Mouse (Mus musculus): Measurements from ENCODE around the gene Ifna6. TPM values are rescaled to one million over a fixed set of nuclear protein-coding genes. Genes with fewer than 3 reads are reported as not detected.

Ifna6 gene
- total and polyA plus RNA-seq, 3 experiments = not detected

GRCm38 (mm10) chr4:88845334-88845733, 18.1 kb downstream of the Ifna6 start:
- no peaks in the 10 kb centered on the region; a peak in 1 of 4 replicates for H3K4me1 ChIP-seq (ENCODE audit: control insufficient read depth in 1 of 2, insufficient read depth in 2 of 2, low read length in 2 of 2)
- H3K27me3 ChIP-seq (ENCODE audit: control insufficient read depth in 1 of 2, insufficient read depth in 2 of 2, low read length in 2 of 2) = peaks cover 8 to 21% of the 10 kb centered on the region in 2 experiments
- no peaks in the 10 kb centered on the region for H3K36me3 ChIP-seq (ENCODE audit: control insufficient read depth in 1 of 2, insufficient read depth in 2 of 2, low read length in 2 of 2)
- no peak overlapping the region for H3K9ac ChIP-seq (ENCODE audit: control insufficient read depth, low read depth, low read length, poor library complexity, severe bottlenecking)
- TF ChIP-seq SMC3 (IDR thresholded peaks at IDR 0.05; ENCODE audit: low read depth, low read length) (peak; percentile 26), POLR2AphosphoS5 (IDR thresholded peaks at IDR 0.05; ENCODE audit: borderline replicate concordance, low read depth, low read length) (no peak), RAD21 (IDR thresholded peaks at IDR 0.05; ENCODE audit: low read depth, low read length) (0 out of 2 replicates have a peak, but pooled peaks have one; percentile 5), UBTF (IDR thresholded peaks at IDR 0.05; ENCODE audit: borderline replicate concordance, insufficient read depth, low read depth, low read length) (no peak), SIN3A (IDR thresholded peaks at IDR 0.05; ENCODE audit: low read length) (no peak), ELF1 (IDR thresholded peaks at IDR 0.05; ENCODE audit: low read depth, low read length) (no peak), USF2 (IDR thresholded peaks at IDR 0.05; ENCODE audit: borderline replicate concordance in 1 of 2, insufficient read depth in 1 of 2, low read depth in 1 of 2, low read length in 2 of 2) (no peak), ZNF384 (IDR thresholded peaks at IDR 0.05; ENCODE audit: low read depth, low read length) (no peak), RCOR1 (IDR thresholded peaks at IDR 0.05; ENCODE audit: low read depth, low read length) (no peak), HCFC1 (IDR thresholded peaks at IDR 0.05; ENCODE audit: low read depth, low read length) (no peak), ZKSCAN1 (IDR thresholded peaks at IDR 0.05; ENCODE audit: low read depth, low read length) (no peak), NELFE (IDR thresholded peaks at IDR 0.05; ENCODE audit: low read depth, low read length) (no peak), MXI1 (IDR thresholded peaks at IDR 0.05; ENCODE audit: low read depth, low read length) (no peak), JUND (IDR thresholded peaks at IDR 0.05; ENCODE audit: low read depth, low read length) (no peak), CTCF (IDR thresholded peaks at IDR 0.05 in 2 of 3, conservative IDR thresholded peaks at IDR 0.05 in 1 of 3; ENCODE audit: control insufficient read depth in 1 of 3, insufficient read depth in 1 of 3, low read depth in 2 of 3, low read length in 3 of 3, poor library complexity in 1 of 3, severe bottlenecking in 1 of 3) (peak in 2 of 3 experiments; percentile 36 to 65; a peak in 4 of 6 replicates), GATA1 (IDR thresholded peaks at IDR 0.05; ENCODE audit: low read depth, low read length) (no peak), TCF12 (IDR thresholded peaks at IDR 0.05; ENCODE audit: low read depth, low read length) (no peak), POLR2A (IDR thresholded peaks at IDR 0.05; ENCODE audit: control insufficient read depth in 1 of 2, insufficient read depth in 1 of 2, low read depth in 1 of 2, low read length in 2 of 2, poor library complexity in 1 of 2) (no peak), MYC (IDR thresholded peaks at IDR 0.05; ENCODE audit: low read depth, low read length) (no peak), MYB (IDR thresholded peaks at IDR 0.05; ENCODE audit: low read depth, low read length) (no peak), POLR2AphosphoS2 (IDR thresholded peaks at IDR 0.05; ENCODE audit: low read length) (no peak), CHD1 (IDR thresholded peaks at IDR 0.05; ENCODE audit: low read depth, low read length) (no peak), KAT2A (conservative IDR thresholded peaks at IDR 0.05; ENCODE audit: low read depth, low read length) (no peak), MAZ (IDR thresholded peaks at IDR 0.05; ENCODE audit: low read depth, low read length) (no peak)
- H3K4me3 ChIP-seq (ENCODE audit: control insufficient read depth in 1 of 2, insufficient read depth in 1 of 2, low read depth in 2 of 2, low read length in 2 of 2) = peak overlapping the region in 1 of 2 experiments; percentile 34; a peak in 1 of 4 replicates
- DNase-seq (ENCODE audit: low read depth, low spot score) = peak; percentile 51
- H3K79me2 ChIP-seq (ENCODE audit: control insufficient read depth, insufficient read depth, low read length, poor library complexity) = no peaks in the 10 kb centered on the region
- no peak overlapping the region for H3K27ac ChIP-seq (ENCODE audit: control insufficient read depth, low read depth, low read length)
- no peaks in the 10 kb centered on the region for H3K9me3 ChIP-seq (replicated peaks; ENCODE audit: insufficient read depth, low read length)

Data from MEL (cell line).